In genomic region chr15:78773290-78773729, GRCm38 (mm10) we compare ENCODE assay signal across 8 mouse cellular contexts. TPM values are rescaled to one million over a fixed set of nuclear protein-coding genes. Genes with fewer than 3 reads are reported as not detected.
A peak's percentile ranks its signal among the peaks of the same experiment; 100 is the strongest.
DNase-seq lines count a peak whose midpoint lies in the region; ATAC-seq lines count a peak whose summit lies in the region.

Gene Mfng (minus strand): TSS chr15:78773475.

- intact Hi-C loops in left cerebral cortex, postnatal 14 days (cut with DNase I) = no loop called here

- H3K36me3 ChIP-seq in hindbrain, embryonic 11.5 days (ENCODE audit: control insufficient read depth, insufficient read depth, low read length) = no peaks in the 10 kb centered on the region

- peak within 1 kb of the TSS; percentile 98 for H3K27ac ChIP-seq in hindbrain, embryonic 11.5 days (ENCODE audit: low read depth, low read length)

- peak; percentile 83 for DNase-seq in Muller cell, postnatal 12 days (ENCODE audit: inconsistent ontology term)
- peak; percentile 35 for DNase-seq in c-Kit-negative CD71-positive TER-119-positive erythroid progenitor cells, embryonic 14.5 days (ENCODE audit: low read depth, low spot score)
- peak; percentile 24 for DNase-seq in frontal cortex, postnatal 36 days (ENCODE audit: low spot score in 2 of 2)
- peak; percentile 94 for DNase-seq in hindbrain, embryonic 11.5 days (ENCODE audit: low spot score)
- peak; percentile 59 to 61 for DNase-seq in left cerebral cortex, postnatal 14 days (ENCODE audit: low spot score in 2 of 2)
- peak; percentile 71 to 76 for DNase-seq in right cerebral cortex, postnatal 10 days (ENCODE audit: low spot score in 2 of 2)
- no peak for DNase-seq in cerebellum, adult 11-12 months

- peak within 1 kb of the TSS; percentile 67 for H3K4me2 ChIP-seq in hindbrain, embryonic 11.5 days (replicated peaks; ENCODE audit: low read depth, low read length)

- H3K9ac ChIP-seq in hindbrain, embryonic 11.5 days (ENCODE audit: low read depth, low read length) = peak within 1 kb of the TSS; percentile 64

- H3K4me1 ChIP-seq in hindbrain, embryonic 11.5 days (replicated peaks; ENCODE audit: control insufficient read depth, insufficient read depth, low read length) = peaks cover 22% of the 10 kb centered on the region

- H3K4me3 ChIP-seq in hindbrain, embryonic 11.5 days (ENCODE audit: low read depth, low read length) = peak within 1 kb of the TSS; percentile 40

- H3K9me3 ChIP-seq in hindbrain, embryonic 11.5 days (ENCODE audit: control insufficient read depth, low read length) = no peaks in the 10 kb centered on the region

- peak; percentile 67 for ATAC-seq in hindbrain, embryonic 11.5 days (ENCODE audit: low FRiP score)
- ATAC-seq in megakaryocyte, adult 5-6 weeks (ENCODE audit: poor library complexity, severe bottlenecking) = peak; percentile 87

- no peaks in the 10 kb centered on the region for H3K27me3 ChIP-seq in hindbrain, embryonic 11.5 days (ENCODE audit: control insufficient read depth, insufficient read depth, low read length)

- WGBS in hindbrain, embryonic 11.5 days = 2% methylated on average over 10 of the region's 11 CpGs

RNA-seq across cellular contexts. Expression of gene Mfng, which starts in this region (rescaled TPM):
- polyA plus RNA-seq in hindbrain, embryonic 11.5 days (2014; fragmentation: Nextera tagmentation; extraction: Ambion mirVana) = 34.6 and 34.7 TPM in 2 replicates
- 1 to 10 TPM; 5.6 to 6.7 TPM for total RNA-seq in left cerebral cortex, postnatal 14 days (2021)
- 8.8 and 9.8 TPM in 2 replicates for total RNA-seq in megakaryocyte, adult 5-6 weeks (2015)
- 5.7 and 5.8 TPM in 2 replicates for total RNA-seq in megakaryocyte, adult 5-6 weeks (2017)
